Mouse (Mus musculus) G1E (cell line): ENCODE results near the gene Chmp4b. TPM values are rescaled to one million over a fixed set of nuclear protein-coding genes. Genes with fewer than 3 reads are reported as not detected.

Experiments used
- ATAC-seq: 2 replicates; pipeline ENCODE4 v1.8.0; 2016; ENCODE audit warnings: mild to moderate bottlenecking; ENCODE audit not compliant: insufficient number of reproducible peaks, poor library complexity, low FRiP score, severe bottlenecking; ENCODE audit errors: extremely low read depth
- DNase-seq: peaks from one replicate; pipeline ENCODE4 v3.0.0; 2012; ENCODE audit warnings: low spot score
- H3K27me3 ChIP-seq: 2 replicates; pipeline ENCODE4 v1.6.1; 2012; ENCODE audit warnings: mild to moderate bottlenecking, low read length, inconsistent platforms; ENCODE audit not compliant: insufficient read depth
- H3K36me3 ChIP-seq: replicated peaks from 2 replicates; pipeline ENCODE3; 2012; ENCODE audit warnings: mild to moderate bottlenecking, inconsistent platforms
- H3K4me1 ChIP-seq: 2 replicates; pipeline ENCODE4 v1.6.1; 2012; ENCODE audit warnings: low read depth, low read length, inconsistent platforms, mixed read lengths; ENCODE audit not compliant: insufficient read depth
- H3K4me3 ChIP-seq: 2 replicates; pipeline ENCODE4 v1.5.1; 2012; ENCODE audit warnings: low read depth, mild to moderate bottlenecking, inconsistent platforms, low read length, moderate library complexity, mixed read lengths
- H3K9me3 ChIP-seq: replicated peaks from 2 replicates; pipeline ENCODE4 v1.6.1; 2012; ENCODE audit warnings: inconsistent platforms
- CTCF ChIP-seq: IDR thresholded peaks from 2 replicates; pipeline ENCODE4 v1.5.1; 2012; ENCODE audit warnings: low read depth, low read length, inconsistent platforms, mixed read lengths
- GATA1 ChIP-seq: IDR thresholded peaks from 2 replicates; pipeline ENCODE4 v1.6.1; 2012; ENCODE audit warnings: borderline replicate concordance, low read length, inconsistent platforms, mixed read lengths
- GATA2 ChIP-seq: IDR thresholded peaks from 2 replicates; pipeline ENCODE4 v1.6.1; 2012; ENCODE audit warnings: low read depth, low read length, inconsistent platforms, borderline replicate concordance
- POLR2AphosphoS5 ChIP-seq: IDR thresholded peaks from 2 replicates; pipeline ENCODE4 v1.6.1; 2012; ENCODE audit warnings: low read depth, low read length, inconsistent platforms; ENCODE audit not compliant: insufficient replicate concordance
- TAL1 ChIP-seq: conservative IDR thresholded peaks from 2 replicates; pipeline ENCODE4 v1.6.1; 2012; ENCODE audit warnings: low read depth, low read length, inconsistent platforms, mixed read lengths
- polyA plus RNA-seq: library from polyadenylated mRNA; stranded (reverse); fragments of >175 nt; gene quantifications from 2 replicates; pipeline ENCODE4 v1.2.3, GENCODE M21; 2012
- total RNA-seq, 2 experiments: library from RNA; stranded (forward) in 1 of 2; stranded (reverse) in 1 of 2; fragments of 200-1000 nt in 1 of 2; fragments of >200 nt in 1 of 2; fragmentation: Nextera tagmentation in 1 of 2; gene quantifications; 2 replicates each; pipeline ENCODE4 v1.2.3; 2014 to 2017

The Chmp4b gene
- total and polyA plus RNA-seq, 3 experiments = 57.9 to 110 (median 99.8) TPM

DNA sequence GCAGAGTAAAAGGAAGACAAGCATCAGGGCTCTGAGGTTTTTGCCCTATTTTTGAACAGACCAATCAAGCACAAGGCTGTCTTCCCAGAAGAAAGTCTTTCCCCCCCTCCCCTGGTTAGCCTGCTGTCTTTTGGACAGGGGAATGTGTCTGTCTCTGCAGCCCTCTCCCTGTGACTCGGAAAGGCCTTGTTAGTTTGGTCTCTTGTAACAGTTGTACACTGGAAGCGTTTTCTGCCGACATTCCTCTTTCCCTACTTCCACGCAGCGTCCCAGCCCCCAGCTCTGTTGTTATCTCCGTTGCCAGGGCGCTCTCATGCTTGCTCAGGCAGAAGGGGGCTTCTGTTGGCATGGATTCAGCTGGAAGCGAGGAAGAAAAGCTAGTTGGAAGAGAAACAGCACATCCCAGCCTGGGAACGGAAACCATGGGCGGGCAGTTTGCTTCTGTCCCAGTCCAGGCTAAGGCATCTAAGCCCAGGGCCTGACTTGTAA is 26.2 kb downstream of the Chmp4b start:
- Histone ChIP-seq H3K4me3 (no peak overlapping the region; the same call in 1 of the 2 replicates), H3K36me3 (peaks cover 78% of the 10 kb centered on the region), H3K4me1 (peaks cover 34% of the 10 kb centered on the region), H3K27me3 (no peaks in the 10 kb centered on the region), H3K9me3 (no peaks in the 10 kb centered on the region)
- no peak for DNase-seq
- ATAC-seq = no peak
- no peak for TF ChIP-seq GATA1
- no peak for TF ChIP-seq GATA2
- no peak for TF ChIP-seq CTCF
- no peak for TF ChIP-seq POLR2AphosphoS5
- TF ChIP-seq TAL1 = no peak

DNA sequence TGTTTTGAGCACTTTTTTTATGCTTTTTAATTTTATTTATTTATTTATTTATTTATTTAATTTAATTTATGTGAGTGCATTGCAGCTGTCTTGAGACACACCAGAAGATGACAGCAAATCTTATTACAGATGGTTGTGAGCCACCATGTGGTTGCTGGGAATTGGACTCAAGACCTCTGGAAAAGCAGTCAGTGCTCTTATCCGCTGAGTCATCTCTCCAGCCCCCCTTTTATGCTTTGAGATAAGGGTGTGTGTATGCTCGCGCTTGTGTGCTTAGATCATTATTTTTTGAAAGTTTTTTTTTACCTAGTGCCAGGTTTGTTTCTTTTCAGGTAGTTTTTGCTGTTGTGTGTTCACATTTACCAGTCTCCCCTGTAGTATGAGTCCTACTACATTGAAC is 27.5 kb downstream of the Chmp4b start:
- Histone ChIP-seq H3K36me3 (peaks cover 76% of the 10 kb centered on the region), H3K9me3 (no peaks in the 10 kb centered on the region), H3K4me1 (peaks cover 34% of the 10 kb centered on the region), H3K4me3 (no peak overlapping the region), H3K27me3 (no peaks in the 10 kb centered on the region)
- DNase-seq (no peak), ATAC-seq (no peak)
- no peak for TF ChIP-seq CTCF
- TF ChIP-seq POLR2AphosphoS5 = no peak
- TF ChIP-seq GATA1 = no peak
- no peak for TF ChIP-seq GATA2
- TF ChIP-seq TAL1 = no peak

DNA sequence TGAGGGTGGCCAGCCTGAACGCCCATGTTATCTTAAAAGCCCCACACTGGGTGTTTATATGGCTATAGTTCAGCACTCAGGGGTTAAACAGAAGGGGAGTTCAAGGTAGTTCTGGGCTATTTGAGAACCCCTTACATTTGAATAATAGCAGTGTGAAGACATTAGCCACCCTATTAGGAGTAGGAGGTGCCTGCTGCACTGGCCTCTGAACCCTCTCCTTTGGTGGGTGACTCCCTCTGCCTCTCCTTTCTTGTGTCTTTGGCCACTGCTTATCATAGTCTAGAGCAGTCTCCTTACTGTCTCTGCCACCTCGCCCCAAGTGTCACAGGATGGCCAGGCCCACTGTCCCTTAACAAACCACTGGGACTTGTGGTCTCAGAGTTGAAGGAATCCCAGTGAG is 28.8 kb downstream of the Chmp4b start:
- ATAC-seq (no peak), DNase-seq (no peak)

DNA sequence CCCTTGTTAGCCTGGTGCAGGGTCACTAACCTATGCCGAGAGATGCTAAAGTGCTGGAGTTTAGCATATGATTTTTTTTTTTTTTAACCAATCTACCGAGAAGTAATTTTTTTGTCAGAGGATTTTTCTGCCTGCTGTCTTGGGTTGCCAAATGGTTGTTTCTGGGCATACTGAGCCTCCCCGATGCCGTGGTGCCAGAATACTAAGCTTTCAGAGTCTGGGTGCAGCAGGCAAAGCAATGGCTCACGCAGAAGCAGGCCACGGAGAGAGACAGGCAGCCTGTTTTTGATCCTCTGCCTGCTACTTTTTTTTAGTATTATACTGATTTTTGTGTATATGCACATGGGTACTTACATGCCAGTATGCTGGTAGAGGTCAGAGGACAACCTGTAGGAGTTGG is 29.4 kb downstream of the Chmp4b start:
- no peaks in the 10 kb centered on the region for H3K9me3 ChIP-seq
- ATAC-seq (no peak), DNase-seq (no peak)
- peaks cover 34% of the 10 kb centered on the region for H3K4me1 ChIP-seq
- H3K36me3 ChIP-seq = peaks cover 76% of the 10 kb centered on the region
- TF ChIP-seq GATA1 (no peak), POLR2AphosphoS5 (no peak), TAL1 (no peak), CTCF (no peak), GATA2 (no peak)
- no peak overlapping the region for H3K4me3 ChIP-seq
- H3K27me3 ChIP-seq = no peaks in the 10 kb centered on the region

More for the DNA sequence above, 28.8 kb downstream of the Chmp4b start:
- Histone ChIP-seq H3K27me3 (no peaks in the 10 kb centered on the region), H3K4me1 (peaks cover 37% of the 10 kb centered on the region), H3K9me3 (no peaks in the 10 kb centered on the region), H3K36me3 (peaks cover 77% of the 10 kb centered on the region), H3K4me3 (no peak overlapping the region)
- TF ChIP-seq TAL1 = no peak
- no peak for TF ChIP-seq GATA2
- TF ChIP-seq CTCF = no peak
- TF ChIP-seq POLR2AphosphoS5 = no peak
- TF ChIP-seq GATA1 = no peak

DNA sequence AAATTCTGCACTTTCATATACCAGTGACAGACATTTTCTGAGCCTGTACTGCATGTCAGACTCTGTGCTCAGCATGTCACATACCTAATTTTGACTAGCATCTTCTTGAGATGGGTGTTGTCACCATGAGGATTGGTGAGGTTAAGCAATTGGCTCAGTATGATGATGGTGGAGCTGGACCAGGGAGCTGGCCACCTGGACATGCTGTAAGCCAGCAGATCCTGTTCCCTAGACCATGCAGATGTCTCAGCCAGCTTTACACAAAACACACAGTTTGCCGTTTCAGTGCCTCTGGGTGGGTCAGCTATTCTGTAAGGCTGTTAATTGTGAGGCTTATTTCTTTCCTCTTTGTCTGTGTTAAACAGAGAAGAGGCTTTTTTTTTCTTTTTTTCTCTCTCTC is 31.2 kb downstream of the Chmp4b start:
- Histone ChIP-seq H3K36me3 (peaks cover 75% of the 10 kb centered on the region), H3K27me3 (no peaks in the 10 kb centered on the region), H3K9me3 (no peaks in the 10 kb centered on the region), H3K4me1 (peaks cover 31% of the 10 kb centered on the region), H3K4me3 (no peak overlapping the region)
- TF ChIP-seq TAL1 = no peak
- no peak for TF ChIP-seq GATA1
- TF ChIP-seq POLR2AphosphoS5 = no peak
- TF ChIP-seq GATA2 = no peak
- no peak for TF ChIP-seq CTCF
- no peak for ATAC-seq
- no peak for DNase-seq

DNA sequence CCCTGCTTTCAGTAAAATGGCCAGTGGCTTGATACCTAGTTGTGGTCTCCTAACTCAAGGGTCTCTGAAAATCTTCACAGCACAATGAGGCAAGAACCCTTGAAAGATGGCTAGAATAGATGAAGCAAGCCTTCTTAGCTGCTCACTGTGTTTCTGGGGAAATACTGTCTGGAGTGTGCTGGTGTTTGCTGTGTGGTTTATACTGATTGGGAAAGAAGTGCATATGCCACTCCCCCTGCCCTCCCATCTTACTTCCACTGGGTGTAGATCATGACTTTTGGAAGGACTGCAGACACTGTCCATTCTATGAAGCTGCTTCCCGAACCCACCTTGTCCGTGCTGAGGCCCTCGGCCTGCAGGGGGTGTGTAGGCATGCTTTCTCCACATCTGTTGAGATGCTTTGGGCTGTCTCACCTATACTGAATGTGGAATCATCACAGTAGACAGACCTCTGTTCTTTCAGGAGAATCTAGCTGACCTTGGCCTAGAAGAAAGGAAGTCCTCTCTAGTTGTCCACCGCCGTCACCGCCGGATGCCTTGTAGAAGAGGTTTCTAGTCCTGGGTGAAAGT is 33.5 kb downstream of the Chmp4b start:
- ATAC-seq (no peak), DNase-seq (no peak)
- no peaks in the 10 kb centered on the region for H3K9me3 ChIP-seq
- peaks cover 89% of the 10 kb centered on the region for H3K36me3 ChIP-seq
- H3K4me3 ChIP-seq = no peak overlapping the region
- no peaks in the 10 kb centered on the region for H3K27me3 ChIP-seq
- TF ChIP-seq GATA1 (no peak), CTCF (no peak), TAL1 (no peak), POLR2AphosphoS5 (no peak), GATA2 (no peak)
- H3K4me1 ChIP-seq = peaks cover 22% of the 10 kb centered on the region; the same call in 1 of the 2 replicates

DNA sequence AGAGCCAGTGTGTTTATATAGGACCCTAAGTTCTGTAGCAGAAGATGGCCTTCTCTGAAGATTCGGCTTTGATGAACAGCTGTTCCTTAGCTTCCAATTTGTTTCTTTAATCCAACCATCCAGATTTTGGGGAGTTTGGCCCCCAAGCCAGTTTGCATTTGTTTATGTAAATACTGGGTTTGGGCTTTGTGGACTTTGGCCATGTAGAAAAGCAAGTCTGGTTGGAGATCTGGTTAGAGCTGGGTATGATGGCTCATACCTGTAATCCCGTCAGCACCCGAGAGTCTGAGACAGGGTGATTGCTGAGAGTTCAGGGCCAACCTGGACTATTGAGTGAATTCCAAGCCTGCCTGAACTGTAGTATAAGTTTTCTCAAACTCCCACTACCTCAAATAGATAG is 34.3 kb downstream of the Chmp4b start:
- Histone ChIP-seq H3K4me1 (peaks cover 22% of the 10 kb centered on the region; the same call in 1 of the 2 replicates), H3K9me3 (no peaks in the 10 kb centered on the region), H3K27me3 (no peaks in the 10 kb centered on the region), H3K36me3 (peaks cover 90% of the 10 kb centered on the region), H3K4me3 (no peak overlapping the region)
- ATAC-seq = no peak
- TF ChIP-seq CTCF = no peak
- TF ChIP-seq GATA1 = no peak
- no peak for TF ChIP-seq POLR2AphosphoS5
- TF ChIP-seq TAL1 = no peak
- no peak for TF ChIP-seq GATA2
- DNase-seq = no peak
